Mouse (Mus musculus) CH12.LX (cell line): ENCODE results near the gene Il17rd. TPM values are rescaled to one million over a fixed set of nuclear protein-coding genes. Genes with fewer than 3 reads are reported as not detected.

Experiments used
- DNase-seq: peaks from one replicate; pipeline ENCODE4 v3.0.0-alpha.2; 2013; ENCODE audit errors: extremely low read depth
- H3K27ac ChIP-seq: 2 replicates; pipeline ENCODE4 v1.5.1; 2012; ENCODE audit warnings: low read depth, mild to moderate bottlenecking, control low read depth, moderate library complexity; ENCODE audit not compliant: insufficient read depth
- H3K27me3 ChIP-seq: replicated peaks from 2 replicates; pipeline ENCODE3; 2012; ENCODE audit warnings: inconsistent platforms
- H3K36me3 ChIP-seq, 2 experiments: replicated peaks in 1 of 2; 2 replicates each; pipeline versions ENCODE3 to v1.6.1; 2012; ENCODE audit warnings: inconsistent platforms in 1 of 2, low read length in 1 of 2, mild to moderate bottlenecking in 1 of 2, mixed read lengths in 1 of 2, moderate library complexity in 1 of 2; ENCODE audit not compliant: control insufficient read depth in 1 of 2, insufficient read depth in 1 of 2
- H3K4me1 ChIP-seq, 2 experiments: 2 replicates each; pipeline ENCODE4 v1.6.1; 2012; ENCODE audit warnings: inconsistent platforms in 1 of 2, moderate library complexity in 1 of 2; ENCODE audit not compliant: insufficient read depth in 2 of 2, control insufficient read depth in 1 of 2
- H3K4me2 ChIP-seq: 2 replicates; pipeline ENCODE4 v1.6.1; 2012; ENCODE audit warnings: low read depth, mild to moderate bottlenecking, control low read depth; ENCODE audit not compliant: poor library complexity, insufficient read depth, severe bottlenecking
- H3K4me3 ChIP-seq, 3 experiments: fragments of 150-350 bp in 1 of 3; sonication (generic) in 1 of 3; replicated peaks in 1 of 3; 2 replicates each; pipeline versions ENCODE3 to v1.5.1; 2011 to 2012; ENCODE audit warnings: low read depth in 2 of 3, low read length in 2 of 3, mild to moderate bottlenecking in 2 of 3, moderate library complexity in 2 of 3, control low read depth in 1 of 3, improper control_type of control experiment in 1 of 3, inconsistent platforms in 1 of 3, mixed read lengths in 1 of 3; ENCODE audit not compliant: poor library complexity in 1 of 3
- H3K79me2 ChIP-seq: replicated peaks from 2 replicates; pipeline ENCODE4 v1.6.1; 2012; ENCODE audit warnings: mild to moderate bottlenecking, moderate library complexity; ENCODE audit not compliant: control insufficient read depth, poor library complexity, insufficient read depth, severe bottlenecking; ENCODE audit errors: extremely low read depth
- H3K9ac ChIP-seq: 2 replicates; pipeline ENCODE4 v1.6.1; 2012; ENCODE audit warnings: low read depth, mild to moderate bottlenecking, control low read depth, moderate library complexity; ENCODE audit not compliant: insufficient read depth
- H3K9me3 ChIP-seq: replicated peaks from 2 replicates; pipeline ENCODE3; 2012; ENCODE audit warnings: low read length, inconsistent platforms, mixed read lengths
- BHLHE40 ChIP-seq: IDR thresholded peaks from 2 replicates; pipeline ENCODE4 v1.6.1; 2011; ENCODE audit warnings: mild to moderate bottlenecking, low read depth, low read length, improper control_type of control experiment
- E2F4 ChIP-seq: IDR thresholded peaks from 2 replicates; pipeline ENCODE4 v1.6.1; 2011; ENCODE audit warnings: low read depth, low read length, improper control_type of control experiment; ENCODE audit not compliant: insufficient replicate concordance
- ELF1 ChIP-seq: IDR thresholded peaks from 2 replicates; pipeline ENCODE4 v1.6.1; 2014; ENCODE audit warnings: low read depth, mild to moderate bottlenecking, inconsistent platforms, low read length, improper control_type of control experiment
- EP300 ChIP-seq: IDR thresholded peaks from 2 replicates; pipeline ENCODE4 v1.6.1; 2011; ENCODE audit warnings: low read length, improper control_type of control experiment
- ETS1 ChIP-seq: conservative IDR thresholded peaks from 2 replicates; pipeline ENCODE4 v1.6.1; 2012; ENCODE audit warnings: low read depth, mild to moderate bottlenecking, inconsistent platforms, low read length, improper control_type of control experiment, moderate library complexity
- GABPA ChIP-seq: IDR thresholded peaks from 2 replicates; pipeline ENCODE4 v1.6.1; 2012; ENCODE audit warnings: low read depth, low read length, improper control_type of control experiment, inconsistent platforms; ENCODE audit not compliant: insufficient replicate concordance
- IRF4 ChIP-seq: IDR thresholded peaks from 2 replicates; pipeline ENCODE4 v1.6.1; 2014; ENCODE audit warnings: low read depth, mild to moderate bottlenecking, inconsistent platforms, low read length, improper control_type of control experiment
- JUND ChIP-seq: conservative IDR thresholded peaks from 2 replicates; pipeline ENCODE4 v1.6.1; 2011; ENCODE audit warnings: low read depth, low read length, improper control_type of control experiment
- MAFK ChIP-seq: IDR thresholded peaks from 2 replicates; pipeline ENCODE4 v1.6.1; 2011; ENCODE audit warnings: low read length, improper control_type of control experiment; ENCODE audit not compliant: insufficient replicate concordance
- MAX ChIP-seq: IDR thresholded peaks from 2 replicates; pipeline ENCODE4 v1.6.1; 2011; ENCODE audit warnings: low read length, improper control_type of control experiment
- MAZ ChIP-seq: IDR thresholded peaks from 2 replicates; pipeline ENCODE4 v1.6.1; 2012; ENCODE audit warnings: low read depth, mild to moderate bottlenecking, inconsistent platforms, low read length, improper control_type of control experiment, moderate library complexity
- MEF2A ChIP-seq: IDR thresholded peaks from 2 replicates; pipeline ENCODE4 v1.6.1; 2014; ENCODE audit warnings: low read depth, mild to moderate bottlenecking, inconsistent platforms, low read length, improper control_type of control experiment, borderline replicate concordance
- MXI1 ChIP-seq: IDR thresholded peaks from 2 replicates; pipeline ENCODE4 v1.6.1; 2011; ENCODE audit warnings: mild to moderate bottlenecking, low read depth, low read length, improper control_type of control experiment
- NRF1 ChIP-seq: IDR thresholded peaks from 2 replicates; pipeline ENCODE4 v1.6.1; 2014; ENCODE audit warnings: low read depth, mild to moderate bottlenecking, inconsistent platforms, low read length, improper control_type of control experiment, moderate library complexity
- PAX5 ChIP-seq: IDR thresholded peaks from 2 replicates; pipeline ENCODE4 v1.6.1; 2012; ENCODE audit warnings: low read length, inconsistent platforms, mixed read lengths
- RAD21 ChIP-seq: IDR thresholded peaks from 2 replicates; pipeline ENCODE4 v1.6.1; 2011; ENCODE audit warnings: low read depth, mild to moderate bottlenecking, low read length, improper control_type of control experiment, moderate library complexity
- SIN3A ChIP-seq: IDR thresholded peaks from 2 replicates; pipeline ENCODE4 v1.6.1; 2012; ENCODE audit warnings: low read length, improper control_type of control experiment, inconsistent platforms
- SMC3 ChIP-seq: IDR thresholded peaks from 2 replicates; pipeline ENCODE4 v1.6.1; 2011; ENCODE audit warnings: low read depth, low read length, improper control_type of control experiment
- TBP ChIP-seq: conservative IDR thresholded peaks from 2 replicates; pipeline ENCODE4 v1.6.1; 2011; ENCODE audit warnings: low read depth, low read length, improper control_type of control experiment
- TCF12 ChIP-seq: IDR thresholded peaks from 2 replicates; pipeline ENCODE4 v1.6.1; 2014; ENCODE audit warnings: low read depth, mild to moderate bottlenecking, inconsistent platforms, low read length, improper control_type of control experiment
- UBTF ChIP-seq: IDR thresholded peaks from 2 replicates; pipeline ENCODE4 v1.6.1; 2012; ENCODE audit warnings: low read depth, mild to moderate bottlenecking, inconsistent platforms, low read length, improper control_type of control experiment, moderate library complexity
- ZKSCAN1 ChIP-seq: IDR thresholded peaks from 2 replicates; pipeline ENCODE4 v1.6.1; 2012; ENCODE audit warnings: low read depth, inconsistent platforms, low read length, improper control_type of control experiment, borderline replicate concordance
- ZMIZ1 ChIP-seq: IDR thresholded peaks from 2 replicates; pipeline ENCODE4 v1.6.1; 2012; ENCODE audit warnings: low read depth, mild to moderate bottlenecking, inconsistent platforms, low read length, improper control_type of control experiment
- ZNF384 ChIP-seq: IDR thresholded peaks from 2 replicates; pipeline ENCODE4 v1.6.1; 2012; ENCODE audit warnings: low read depth, low read length, improper control_type of control experiment, inconsistent platforms
- dilution Hi-C: fragments of 300-500 bp; cut with MboI; formaldehyde crosslinking; loops from 2 replicates; pipeline ENCODE4 v1.14.3; 2020; ENCODE audit warnings: low sequenced_read_pairs; ENCODE audit not compliant: extremely low pct_unique_long_range_greater_than_20kb, extremely low pct_ligation_motif_present
- in situ Hi-C: fragments of 300-500 bp; cut with MboI; formaldehyde crosslinking; loops from 3 replicates; pipeline ENCODE4 v1.14.3; 2019; ENCODE audit warnings: low sequenced_read_pairs, low pct_ligation_motif_present, low pct_unique_long_range_greater_than_20kb, mixed read lengths
- polyA plus RNA-seq: library from polyadenylated mRNA; unstranded; fragments of >175 nt; gene quantifications from 2 replicates; pipeline ENCODE4 v1.2.1, GENCODE M21; 2012; ENCODE audit warnings: low read depth; ENCODE audit not compliant: insufficient read length
- total RNA-seq, 2 experiments: library from RNA; depleted of rRNA; stranded (reverse); fragments of 300-350 nt in 1 of 2; fragments of >200 nt in 1 of 2; gene quantifications; 2 replicates each; pipeline ENCODE4 v1.2.3; 2012 to 2014

Gene Il17rd
- total and polyA plus RNA-seq, 3 experiments = 0.04 to 0.09 (median 0.08) TPM

DNA sequence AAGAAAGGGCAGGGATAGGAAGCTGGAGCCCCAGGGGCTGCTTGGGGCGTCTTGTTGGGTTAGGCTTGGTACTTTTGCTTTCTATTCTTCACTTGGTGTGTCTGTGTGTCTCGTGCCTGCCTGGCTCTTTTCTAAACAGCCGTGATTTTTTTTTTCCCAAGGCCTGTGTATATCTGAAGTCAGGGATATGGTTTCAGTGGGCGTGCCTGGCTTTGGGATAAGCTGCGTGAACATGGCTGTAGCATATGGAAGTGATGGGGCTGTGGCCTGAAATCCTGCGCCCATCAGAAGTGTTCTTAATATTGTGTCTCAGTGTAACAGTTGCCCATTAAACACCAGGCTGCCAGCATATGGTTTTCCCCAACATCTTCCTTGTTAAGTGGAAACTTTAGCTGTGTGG, 36.3 kb downstream of the Il17rd start:
- Histone ChIP-seq H3K4me2 (no peak overlapping the region; the same call in 1 of the 2 replicates), H3K79me2 (no peaks in the 10 kb centered on the region), H3K9me3 (no peaks in the 10 kb centered on the region), H3K4me3 (no peak overlapping the region), H3K27ac (no peak overlapping the region), H3K36me3 (no peaks in the 10 kb centered on the region), H3K9ac (no peak overlapping the region), H3K27me3 (no peaks in the 10 kb centered on the region), H3K4me1 (no peaks in the 10 kb centered on the region)
- dilution Hi-C loops = no loop called here
- in situ Hi-C loops = no loop called here
- TF ChIP-seq TCF12 (no peak), TBP (no peak), MXI1 (no peak), ZNF384 (no peak), GABPA (no peak), EP300 (no peak), JUND (no peak), PAX5 (no peak), RAD21 (no peak), MAZ (no peak)
- DNase-seq = no peak

DNA sequence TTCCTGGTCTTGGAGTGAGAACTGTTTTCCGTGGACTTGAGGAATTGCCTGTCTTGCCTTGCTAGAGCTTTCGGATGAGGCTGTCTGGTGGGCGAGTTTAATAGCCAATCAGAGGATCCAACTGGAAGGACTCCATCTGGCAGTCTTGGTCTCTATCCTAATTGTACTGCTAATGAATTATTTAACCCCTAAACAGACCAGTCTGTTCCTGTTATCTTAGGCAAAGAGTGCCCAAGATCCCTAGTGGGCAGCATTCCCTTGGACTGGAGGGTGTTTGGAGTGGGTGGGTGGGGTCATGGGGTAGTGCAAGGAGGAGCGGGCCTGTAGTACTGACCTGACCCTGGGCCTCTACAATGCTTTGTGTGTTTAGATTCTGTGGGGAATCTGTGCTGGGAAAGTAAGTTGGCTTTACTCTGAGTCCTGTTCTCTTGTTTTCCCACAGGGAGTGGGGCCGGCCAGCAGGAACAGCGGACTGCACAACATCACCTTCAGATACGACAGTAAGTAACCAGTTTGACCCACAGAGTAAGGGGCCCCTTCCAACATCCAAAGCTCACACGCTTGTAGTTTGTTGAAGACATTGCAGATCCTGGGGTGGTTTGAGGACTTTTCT, 37.3 kb downstream of the Il17rd start:
- Histone ChIP-seq H3K79me2 (no peaks in the 10 kb centered on the region), H3K4me3 (no peak overlapping the region), H3K27me3 (no peaks in the 10 kb centered on the region), H3K4me2 (no peak overlapping the region), H3K4me1 (no peaks in the 10 kb centered on the region), H3K9ac (no peak overlapping the region), H3K36me3 (no peaks in the 10 kb centered on the region)
- dilution Hi-C loops = no loop called here
- DNase-seq = no peak
- no peak for TF ChIP-seq ETS1
- TF ChIP-seq MAFK = no peak
- no peak for TF ChIP-seq ZNF384
- no peak for TF ChIP-seq SMC3
- no peak for TF ChIP-seq EP300
- TF ChIP-seq MAX = no peak
- no peak for TF ChIP-seq ELF1
- TF ChIP-seq ZMIZ1 = no peak
- TF ChIP-seq IRF4 = no peak
- no peak for TF ChIP-seq NRF1
- no peak for TF ChIP-seq TCF12
- no peak for TF ChIP-seq MEF2A
- TF ChIP-seq E2F4 = no peak
- no peak for TF ChIP-seq TBP
- no peak for TF ChIP-seq SIN3A
- no peak for TF ChIP-seq BHLHE40
- no peak for TF ChIP-seq UBTF
- no peak for TF ChIP-seq MXI1
- TF ChIP-seq ZKSCAN1 = no peak
- TF ChIP-seq, all 38 proteins: peak for 0
- in situ Hi-C loops = no loop called here
- Histone ChIP-seq H3K9me3 (no peaks in the 10 kb centered on the region), H3K27ac (no peak overlapping the region)
